Mouse (Mus musculus) heart, postnatal 0 days (tissue): ENCODE measurements around the gene Pak4.

ENCODE experiments used
- CTCF ChIP-seq: IDR thresholded peaks from 2 replicates; pipeline ENCODE4 v1.5.1; 2016; ENCODE audit warnings: antibody characterized with exemption, control low read depth, low read depth
- EP300 ChIP-seq: IDR thresholded peaks from 2 replicates; pipeline ENCODE4 v1.6.1; 2016; ENCODE audit warnings: antibody characterized with exemption, low read depth

DNA sequence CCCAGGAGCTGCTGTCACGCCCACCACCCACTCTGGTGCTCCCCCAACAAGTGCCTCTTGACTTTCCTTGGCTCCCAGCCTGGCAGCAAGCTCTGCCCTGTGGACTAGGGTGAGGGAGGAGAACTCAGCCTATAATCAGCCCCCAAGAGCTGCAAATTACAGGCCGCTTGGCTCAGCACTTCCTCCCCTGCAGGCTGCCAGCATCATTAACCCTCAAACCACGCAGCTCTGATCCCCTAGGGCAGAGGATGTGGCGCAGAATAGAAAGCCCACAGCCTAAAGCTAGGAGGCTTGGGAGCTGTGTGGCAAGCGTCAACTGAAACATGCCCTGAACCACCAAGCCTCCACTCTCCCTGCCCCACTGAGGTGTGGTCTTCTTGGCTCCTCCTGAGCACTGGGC is 32.6 kb downstream of the Pak4 start:
- TF ChIP-seq CTCF (no peak), EP300 (no peak)
